Mouse (Mus musculus): ENCODE results near the gene Fus. TPM values are rescaled to one million over a fixed set of nuclear protein-coding genes. Genes with fewer than 3 reads are reported as not detected.

The Fus gene
- polyA plus RNA-seq, 1 experiment: 39.4 TPM

- Histone ChIP-seq H3K4me3 (replicated peaks) (no peak overlapping the region), H3K36me3 (ENCODE audit: control insufficient read depth) (no peaks in the 10 kb centered on the region), H3K9me3 (ENCODE audit: control insufficient read depth, low read length) (no peaks in the 10 kb centered on the region), H3K4me1 (ENCODE audit: control insufficient read depth) (peaks cover 7% of the 10 kb centered on the region), H3K27me3 (ENCODE audit: control insufficient read depth) (no peaks in the 10 kb centered on the region)
- no peak for TF ChIP-seq TAL1 (IDR thresholded peaks at IDR 0.05; ENCODE audit: low read length)
- no peak for TF ChIP-seq GATA1 (IDR thresholded peaks at IDR 0.05; ENCODE audit: low read length)
These were observed 64.2 kb downstream of the Fus start for GRCm38 (mm10) chr7:128031403-128031976.

DNA sequence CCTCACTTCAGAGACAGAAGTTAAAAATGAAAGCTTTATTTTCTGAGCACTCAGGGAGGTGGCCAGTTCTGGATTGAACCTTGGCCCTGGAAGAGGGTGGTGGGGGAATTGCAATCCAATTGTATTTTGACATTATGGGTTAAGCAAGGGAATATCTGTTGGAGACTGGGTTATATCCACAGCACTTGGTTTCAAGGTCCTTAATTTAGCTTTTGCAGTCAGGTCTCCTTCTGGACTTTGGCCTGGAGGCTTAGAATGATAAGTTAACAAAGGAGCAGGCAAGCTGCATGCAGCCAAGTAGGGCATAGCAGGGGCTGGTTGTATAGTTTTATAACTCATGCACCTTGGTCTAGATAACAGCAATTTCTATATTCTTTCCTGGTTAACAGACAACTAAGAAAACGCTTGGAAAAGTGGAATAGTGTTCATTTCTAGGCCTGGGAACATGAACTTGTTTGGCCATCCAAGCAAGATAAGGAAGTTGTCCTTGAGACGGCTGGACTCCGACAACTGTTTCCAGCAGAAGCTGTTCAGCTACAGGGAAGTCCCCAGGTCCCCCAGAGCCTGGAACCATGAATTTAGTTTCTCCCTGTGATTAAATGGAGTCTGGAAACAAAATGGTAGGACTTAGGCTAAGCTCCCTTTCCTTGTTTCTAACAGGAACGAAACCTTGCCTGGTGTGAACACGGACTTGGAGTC is 65.2 kb downstream of the Fus start:
- H3K27me3 ChIP-seq (ENCODE audit: control insufficient read depth): no peaks in the 10 kb centered on the region
- H3K36me3 ChIP-seq (ENCODE audit: control insufficient read depth): no peaks in the 10 kb centered on the region
- no peak overlapping the region for H3K4me3 ChIP-seq (replicated peaks)
- H3K4me1 ChIP-seq (ENCODE audit: control insufficient read depth): peaks cover 7% of the 10 kb centered on the region
- TF ChIP-seq GATA1 (IDR thresholded peaks at IDR 0.05; ENCODE audit: low read length) (no peak), TAL1 (IDR thresholded peaks at IDR 0.05; ENCODE audit: low read length) (no peak)
- H3K9me3 ChIP-seq (ENCODE audit: control insufficient read depth, low read length): no peaks in the 10 kb centered on the region

DNA sequence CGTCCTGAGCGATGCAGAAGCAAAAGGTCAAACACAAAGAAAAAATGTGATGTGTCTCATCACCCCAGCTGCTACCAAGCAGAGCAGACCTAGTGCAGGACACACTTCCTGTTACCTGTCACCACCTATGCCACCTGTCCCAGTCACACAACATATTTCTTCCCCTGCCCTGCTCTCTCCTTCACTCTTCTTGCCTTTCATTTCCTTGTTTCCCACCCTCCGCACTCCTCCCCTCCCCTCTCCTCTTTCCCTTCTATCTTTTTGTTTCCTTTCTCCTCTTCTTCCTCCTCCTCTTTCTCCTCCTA is 65.7 kb downstream of the Fus start:
- Histone ChIP-seq H3K9me3 (ENCODE audit: control insufficient read depth, low read length) (no peaks in the 10 kb centered on the region), H3K4me1 (ENCODE audit: control insufficient read depth) (peaks cover 7% of the 10 kb centered on the region), H3K36me3 (ENCODE audit: control insufficient read depth) (no peaks in the 10 kb centered on the region), H3K4me3 (replicated peaks) (no peak overlapping the region), H3K27me3 (ENCODE audit: control insufficient read depth) (no peaks in the 10 kb centered on the region)
- TF ChIP-seq GATA1 (IDR thresholded peaks at IDR 0.05; ENCODE audit: low read length): no peak
- TF ChIP-seq TAL1 (IDR thresholded peaks at IDR 0.05; ENCODE audit: low read length): no peak

DNA sequence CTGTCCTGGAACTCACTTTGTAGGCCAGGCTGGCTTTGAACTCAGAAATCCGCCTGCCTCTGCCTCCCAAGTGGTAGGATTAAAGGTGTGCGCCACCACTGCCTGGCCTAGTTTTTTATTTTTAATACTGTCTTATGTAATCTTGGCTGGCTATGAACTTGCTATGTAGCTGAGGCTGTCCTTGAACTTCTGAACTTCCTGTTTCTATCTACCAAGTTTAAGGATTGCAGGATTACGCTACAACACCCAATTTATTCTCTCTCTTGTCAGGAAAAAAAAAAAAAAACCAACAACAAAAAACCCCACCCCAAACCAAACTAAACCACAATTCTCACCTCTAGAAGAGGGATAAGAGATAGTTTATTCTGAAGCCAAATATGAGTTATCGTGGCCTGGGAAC is 66.4 kb downstream of the Fus start:
- Histone ChIP-seq H3K36me3 (ENCODE audit: control insufficient read depth) (no peaks in the 10 kb centered on the region), H3K27me3 (ENCODE audit: control insufficient read depth) (no peaks in the 10 kb centered on the region), H3K4me1 (ENCODE audit: control insufficient read depth) (peaks cover 7% of the 10 kb centered on the region), H3K9me3 (ENCODE audit: control insufficient read depth, low read length) (no peaks in the 10 kb centered on the region), H3K4me3 (replicated peaks) (no peak overlapping the region)
- TF ChIP-seq GATA1 (IDR thresholded peaks at IDR 0.05; ENCODE audit: low read length) (no peak), TAL1 (IDR thresholded peaks at IDR 0.05; ENCODE audit: low read length) (no peak)

Other genes with a start within 250 kb of the Fus start
- gene Ctf2, start 235.3 kb upstream of the Fus start, polyA plus RNA-seq (2012): 0.02 TPM in 1 of 2 replicates, not detected in the other
- 8.2 and 9.9 TPM in 2 replicates for gene Fbxl19, start 222.9 kb upstream of the Fus start, polyA plus RNA-seq (2012)
- gene Orai3, start 197.6 kb upstream of the Fus start, polyA plus RNA-seq (2012): 0.30 and 0.44 TPM in 2 replicates
- gene Setd1a, start 190.8 kb upstream of the Fus start, polyA plus RNA-seq (2012): 4.7 and 6.0 TPM in 2 replicates
- 0.39 TPM in 1 of 2 replicates, not detected in the other for gene Gm49388, start 181.8 kb upstream of the Fus start, polyA plus RNA-seq (2012)
- 0.43 and 0.50 TPM in 2 replicates for gene Hsd3b7, start 166.9 kb upstream of the Fus start, polyA plus RNA-seq (2012)
- 1.4 and 1.5 TPM in 2 replicates for gene Stx4a, start 143.2 kb upstream of the Fus start, polyA plus RNA-seq (2012)
- gene Stx1b, start 142.9 kb upstream of the Fus start, polyA plus RNA-seq (2012): 0.01 TPM in 1 of 2 replicates, not detected in the other
- 1.3 TPM in 2 replicates for gene Zfp646, start 91.2 kb upstream of the Fus start, polyA plus RNA-seq (2012)
- gene Zfp668, start 90.6 kb upstream of the Fus start, polyA plus RNA-seq (2012): 1.3 and 1.5 TPM in 2 replicates
- 0.03 and 0.05 TPM in 2 replicates for gene Prss53, start 76.5 kb upstream of the Fus start, polyA plus RNA-seq (2012)
- gene Gm21974, start 72.0 kb upstream of the Fus start, polyA plus RNA-seq (2012): not detected in 2 replicates
- gene Vkorc1, start 71.8 kb upstream of the Fus start, polyA plus RNA-seq (2012): 0.89 and 1.3 TPM in 2 replicates
- 13.1 and 18.3 TPM in 2 replicates for gene Bckdk, start 63.4 kb upstream of the Fus start, polyA plus RNA-seq (2012)
- gene Kat8, start 54.9 kb upstream of the Fus start, polyA plus RNA-seq (2012): 0.44 and 0.49 TPM in 2 replicates
- 0.04 TPM in 1 of 2 replicates, not detected in the other for gene Prss8, start 37.4 kb upstream of the Fus start, polyA plus RNA-seq (2012)
- 0.21 and 0.28 TPM in 2 replicates for gene Prss36, start 20.7 kb upstream of the Fus start, polyA plus RNA-seq (2012)
- 0.19 and 0.25 TPM in 2 replicates for gene Pycard, start 26.4 kb downstream of the Fus start, polyA plus RNA-seq (2012)
- gene Trim72, start 36.5 kb downstream of the Fus start, polyA plus RNA-seq (2012): 0.02 TPM in 1 of 2 replicates, not detected in the other
- 0.01 TPM in 2 replicates for gene Itgam, start 95.2 kb downstream of the Fus start, polyA plus RNA-seq (2012)
- gene Gm49368, start 95.2 kb downstream of the Fus start, polyA plus RNA-seq (2012): not detected in 2 replicates
- not detected in 2 replicates for gene Itgax, start 162.1 kb downstream of the Fus start, polyA plus RNA-seq (2012)
- not detected in 2 replicates for gene Itgad, start 186.9 kb downstream of the Fus start, polyA plus RNA-seq (2012)
- 0.10 TPM in 1 of 2 replicates, not detected in the other for gene Cox6a2, start 238.9 kb downstream of the Fus start, polyA plus RNA-seq (2012)